Mouse (Mus musculus) gastrocnemius, adult 8-10 months (tissue): ENCODE data around the gene Mbnl2. TPM values are rescaled to one million over a fixed set of nuclear protein-coding genes. Genes with fewer than 3 reads are reported as not detected.
A peak's percentile ranks its signal among the peaks of the same experiment; 100 is the strongest.

Source experiments
- DNase-seq, 2 experiments: peaks; one replicate each; pipeline ENCODE4 v3.0.0; 2022; ENCODE audit warnings: low spot score in 2 of 2
- total RNA-seq, 4 experiments: library from RNA; stranded (reverse); gene quantifications; 2 replicates each; pipeline ENCODE4 v1.2.4; 2022

Gene Mbnl2
- total RNA-seq, 4 experiments from 2014 or later, result 229 to 309 (median 276) TPM

- DNase-seq, result no peak
These were observed 21.8 kb downstream of the Mbnl2 start for GRCm38 (mm10) chr14:120297137-120297749.

GRCm38 (mm10) chr14:120297833-120298232 is 22.4 kb downstream of the Mbnl2 start:
- DNase-seq, result no peak

GRCm38 (mm10) chr14:120298439-120298838 is 23.0 kb downstream of the Mbnl2 start:
- no peak for DNase-seq

- no peak for DNase-seq
These were observed 24.2 kb downstream of the Mbnl2 start for GRCm38 (mm10) chr14:120299716-120300115.

- no peak for DNase-seq
These were observed 24.7 kb downstream of the Mbnl2 start for GRCm38 (mm10) chr14:120300191-120300590.

GRCm38 (mm10) chr14:120300814-120301213 is 25.3 kb downstream of the Mbnl2 start:
- no peak for DNase-seq

- no peak for DNase-seq
These were observed 27.6 kb downstream of the Mbnl2 start for GRCm38 (mm10) chr14:120302913-120303548.

- no peak for DNase-seq
These were observed 30.8 kb downstream of the Mbnl2 start for GRCm38 (mm10) chr14:120306229-120306628.

GRCm38 (mm10) chr14:120307356-120307755 is 31.9 kb downstream of the Mbnl2 start:
- no peak for DNase-seq

- peak in 1 of 2 experiments; percentile 37 for DNase-seq
These were observed 32.5 kb downstream of the Mbnl2 start for GRCm38 (mm10) chr14:120307963-120308362.

- DNase-seq, result no peak
These were observed 34.2 kb downstream of the Mbnl2 start for GRCm38 (mm10) chr14:120309691-120310090.

- DNase-seq, result no peak
These were observed 36.0 kb downstream of the Mbnl2 start for GRCm38 (mm10) chr14:120311330-120312097.

GRCm38 (mm10) chr14:120312661-120313406 is 37.4 kb downstream of the Mbnl2 start:
- no peak for DNase-seq

GRCm38 (mm10) chr14:120313466-120313865 is 38.0 kb downstream of the Mbnl2 start:
- no peak for DNase-seq

- DNase-seq, result no peak
These were observed 40.3 kb downstream of the Mbnl2 start for GRCm38 (mm10) chr14:120315721-120316120.

- no peak for DNase-seq
These were observed 43.0 kb downstream of the Mbnl2 start for GRCm38 (mm10) chr14:120318326-120318935.

GRCm38 (mm10) chr14:120318974-120319731 is 43.7 kb downstream of the Mbnl2 start:
- DNase-seq, result no peak

- DNase-seq, result no peak
These were observed 46.6 kb downstream of the Mbnl2 start for GRCm38 (mm10) chr14:120322041-120322440.

GRCm38 (mm10) chr14:120323111-120323510 is 47.6 kb downstream of the Mbnl2 start:
- DNase-seq, result no peak

- no peak for DNase-seq
These were observed 48.8 kb downstream of the Mbnl2 start for GRCm38 (mm10) chr14:120324061-120324791.
